Mouse (Mus musculus) neural tube, embryonic 11.5 days (tissue): Measurements from ENCODE around the gene Akain1. TPM values are rescaled to one million over a fixed set of nuclear protein-coding genes. Genes with fewer than 3 reads are reported as not detected.

ENCODE experiments used
- polyA plus RNA-seq: library from polyadenylated mRNA; unstranded; fragments of >200 nt; fragmentation: Nextera tagmentation; extraction: Ambion mirVana; gene quantifications from 2 replicates; pipeline ENCODE4 v1.2.1, GENCODE M21; 2014

Akain1 gene
- polyA plus RNA-seq, 1 experiment from 2014 or later = 0.32 TPM

Other genes with a start within 250 kb of the Akain1 start
- gene Zbtb14, start 56.3 kb upstream of the Akain1 start, polyA plus RNA-seq = 29.2 and 29.7 TPM in 2 replicates